In the genomic region with DNA sequence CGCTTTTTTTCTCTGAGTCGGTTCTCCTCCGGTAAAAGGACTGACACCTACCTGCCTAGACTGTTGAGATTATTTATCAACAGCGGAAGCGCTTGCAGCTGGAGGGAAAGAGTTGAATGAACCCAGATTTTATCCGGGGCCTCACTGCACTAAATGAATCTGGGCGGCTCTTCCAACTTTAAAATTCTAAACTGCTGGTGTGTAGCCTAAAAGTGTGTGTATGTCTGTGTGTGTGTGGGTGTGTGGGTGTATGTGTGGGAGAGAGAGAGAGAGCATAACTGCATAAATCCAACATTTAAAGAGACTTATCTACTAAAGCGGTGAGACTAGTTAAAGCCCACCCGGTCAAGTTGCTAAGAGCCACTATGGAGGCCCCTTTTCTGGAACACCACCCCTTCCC, we compare ENCODE assay signal across 1 mouse cellular context.
TF ChIP-seq lines count a peak whose summit lies in the region.

No protein-coding gene starts in this region.

TF ChIP-seq in CH12.LX, 34 proteins besides CTCF, POLR2A, EP300 and RAD21 (continued from another document):
- TF ChIP-seq ELF1 (IDR thresholded peaks at IDR 0.05; ENCODE audit: low read depth, low read length) (no peak), MAZ (IDR thresholded peaks at IDR 0.05; ENCODE audit: low read depth, low read length) (no peak), MYC (IDR thresholded peaks at IDR 0.05; ENCODE audit: low read depth, low read length) (no peak), ZKSCAN1 (IDR thresholded peaks at IDR 0.05; ENCODE audit: borderline replicate concordance, low read depth, low read length) (no peak), SIN3A (IDR thresholded peaks at IDR 0.05; ENCODE audit: low read length) (no peak), JUND (conservative IDR thresholded peaks at IDR 0.05; ENCODE audit: low read depth, low read length) (no peak), IRF4 (IDR thresholded peaks at IDR 0.05; ENCODE audit: low read depth, low read length) (no peak)
